Mouse (Mus musculus) midbrain, embryonic 12.5 days (tissue): ENCODE results near the gene Slc25a12. TPM values are rescaled to one million over a fixed set of nuclear protein-coding genes. Genes with fewer than 3 reads are reported as not detected.

ENCODE experiments used
- ATAC-seq: fragments of 200-750 bp; cut with Nextera tagmentation; 2 replicates; pipeline ENCODE4 v1.8.0; 2017; ENCODE audit warnings: low read depth, moderate TSS enrichment, moderate library complexity; ENCODE audit not compliant: low FRiP score
- H3K27ac ChIP-seq: fragments of 300-500 bp; sonication (generic); replicated peaks from 2 replicates; pipeline ENCODE4 v1.5.1; 2016; ENCODE audit warnings: mild to moderate bottlenecking
- H3K27me3 ChIP-seq: fragments of 300-500 bp; sonication (generic); 2 replicates; pipeline ENCODE4 v1.6.1; 2016; ENCODE audit warnings: mild to moderate bottlenecking
- H3K36me3 ChIP-seq: fragments of 300-500 bp; sonication (generic); 2 replicates; pipeline ENCODE4 v1.6.1; 2016
- H3K4me1 ChIP-seq: fragments of 300-500 bp; sonication (generic); 2 replicates; pipeline ENCODE4 v1.6.1; 2016
- H3K4me2 ChIP-seq: fragments of 300-500 bp; sonication (generic); replicated peaks from 2 replicates; pipeline ENCODE4 v1.6.1; 2016; ENCODE audit warnings: mild to moderate bottlenecking, moderate library complexity
- H3K4me3 ChIP-seq: fragments of 300-500 bp; sonication (generic); 2 replicates; pipeline ENCODE4 v1.5.1; 2016; ENCODE audit warnings: mild to moderate bottlenecking
- H3K9ac ChIP-seq: fragments of 300-500 bp; sonication (generic); replicated peaks from 2 replicates; pipeline ENCODE4 v1.6.1; 2016; ENCODE audit warnings: mild to moderate bottlenecking, moderate library complexity
- H3K9me3 ChIP-seq: fragments of 300-500 bp; sonication (generic); 2 replicates; pipeline ENCODE4 v1.6.1; 2016; ENCODE audit warnings: mild to moderate bottlenecking
- WGBS: fragments of 180-500 bp; shearing (Covaris S2); methylation state at CpG from one replicate; pipeline ENCODE4 v1.1.7; 2016; 5-methylcytosine and 5-hydroxymethylcytosine counted together
- polyA plus RNA-seq: library from polyadenylated mRNA; unstranded; fragments of >200 nt; fragmentation: Nextera tagmentation; extraction: Ambion mirVana; gene quantifications from 2 replicates; pipeline ENCODE4 v1.2.1, GENCODE M21; 2016

Gene Slc25a12
- polyA plus RNA-seq, 1 experiment from 2014 or later: 44.5 TPM

DNA sequence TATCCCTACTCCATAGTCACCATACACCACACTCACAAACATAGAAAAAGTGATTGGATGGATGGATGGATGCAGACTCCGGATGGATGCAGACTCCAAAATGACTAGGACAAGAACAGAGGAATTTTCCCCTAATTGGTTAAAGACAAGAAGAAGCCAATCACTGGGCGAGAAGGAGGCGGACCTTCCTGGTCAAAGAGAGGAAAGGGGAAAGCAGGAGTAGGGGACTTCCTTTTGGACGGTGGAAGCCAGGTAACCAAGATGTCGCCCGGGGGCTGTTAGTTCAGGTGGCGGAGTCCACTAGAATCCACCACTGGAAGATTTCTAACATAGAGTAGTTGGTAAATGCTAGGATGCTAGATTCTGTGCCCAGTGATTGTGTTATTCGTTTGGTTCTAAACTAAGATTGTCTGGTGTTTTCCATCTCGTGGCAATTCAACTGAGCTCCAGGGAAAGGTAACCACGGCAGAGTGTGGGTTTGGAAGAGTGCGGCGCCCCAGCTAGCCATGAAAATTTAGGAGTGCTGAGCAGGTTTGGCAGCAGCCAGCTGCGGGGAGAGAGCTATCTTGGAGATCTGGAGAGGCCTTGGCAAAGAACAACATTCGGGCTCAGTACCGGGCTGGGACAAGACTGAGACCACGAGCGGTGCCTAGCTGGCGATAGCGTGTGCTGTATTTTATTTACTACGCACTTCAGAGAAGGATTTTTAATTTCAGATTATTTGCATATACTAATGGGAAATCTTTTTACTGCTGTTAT lies 19.6 kb downstream of the Slc25a12 start:
- no peak overlapping the region for H3K4me3 ChIP-seq
- no peak overlapping the region for H3K9ac ChIP-seq
- no peak overlapping the region for H3K27ac ChIP-seq
- H3K4me1 ChIP-seq: 0 out of 2 replicates have a peak, but pooled peaks cover 2% of the 10 kb centered on the region
- 0 out of 2 replicates have a peak, but pooled peaks cover 5% of the 10 kb centered on the region for H3K9me3 ChIP-seq
- ATAC-seq: no peak
- H3K36me3 ChIP-seq: peaks cover 11% of the 10 kb centered on the region
- WGBS: 95% methylated on average over 20 of the region's 20 CpGs
- no peaks in the 10 kb centered on the region for H3K27me3 ChIP-seq
- no peak overlapping the region for H3K4me2 ChIP-seq

DNA sequence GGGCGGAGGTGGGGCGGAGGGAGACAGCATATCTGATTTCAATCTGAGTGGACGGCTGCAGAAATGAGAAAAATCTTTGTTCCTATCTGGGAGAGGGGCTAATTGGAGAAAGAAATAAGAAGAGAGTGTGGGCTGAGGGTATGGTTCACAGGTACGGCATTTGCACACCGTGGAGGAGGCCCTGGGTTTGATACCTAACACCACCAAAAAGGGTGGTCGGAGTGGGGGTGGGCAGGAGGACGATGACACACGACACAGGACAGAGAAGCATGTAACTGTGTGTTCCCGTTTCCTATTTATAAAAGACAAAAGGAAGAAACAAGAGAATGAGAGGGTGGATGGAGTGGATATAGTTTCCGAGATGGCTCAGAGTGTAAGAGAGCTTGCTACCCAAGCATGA lies 20.4 kb downstream of the Slc25a12 start:
- H3K4me1 ChIP-seq: 0 out of 2 replicates have a peak, but pooled peaks cover 2% of the 10 kb centered on the region
- no peak for ATAC-seq
- no peak overlapping the region for H3K4me2 ChIP-seq
- H3K27me3 ChIP-seq: no peaks in the 10 kb centered on the region
- no peak overlapping the region for H3K9ac ChIP-seq
- whole genome bisulfite sequencing: 91% methylated on average over 10 of the region's 10 CpGs
- peaks cover 17% of the 10 kb centered on the region for H3K36me3 ChIP-seq
- no peak overlapping the region for H3K27ac ChIP-seq
- no peak overlapping the region for H3K4me3 ChIP-seq
- 0 out of 2 replicates have a peak, but pooled peaks cover 5% of the 10 kb centered on the region for H3K9me3 ChIP-seq

DNA sequence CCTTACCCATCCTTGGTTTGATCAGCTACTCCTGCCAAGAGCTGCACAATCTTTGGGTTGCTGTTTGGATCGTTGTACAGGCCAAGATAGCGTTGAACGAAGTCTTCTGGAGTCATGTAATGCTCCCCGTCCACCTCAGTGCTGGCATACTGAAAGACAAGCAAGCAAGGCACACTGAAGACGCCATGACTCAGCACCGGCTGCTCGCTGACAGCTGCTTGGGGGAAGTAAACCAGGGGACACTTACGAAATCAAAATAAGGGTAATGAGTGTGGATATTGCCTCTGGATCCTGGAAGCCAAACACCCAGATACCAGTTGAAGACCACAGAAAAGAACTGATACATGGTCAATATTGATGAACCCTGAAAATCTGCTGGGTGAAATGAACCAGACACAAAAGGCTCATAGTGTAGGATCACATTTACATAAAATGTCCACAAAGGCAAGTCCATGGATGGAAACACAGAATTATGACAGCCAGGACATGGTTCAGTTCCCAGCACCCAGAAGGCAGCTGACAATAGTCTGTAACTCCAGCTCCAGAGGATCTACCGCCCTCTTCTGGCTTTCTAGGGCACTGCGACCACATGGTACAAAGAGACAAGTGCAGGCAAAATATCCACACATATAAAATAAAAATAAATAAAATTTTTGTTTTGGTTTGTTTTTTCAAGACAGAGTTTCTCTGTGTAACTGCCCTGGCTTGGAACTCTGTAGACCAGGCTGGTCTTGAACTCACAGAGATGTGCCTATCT lies 23.5 kb downstream of the Slc25a12 start:
- 92% methylated on average over 10 of the region's 10 CpGs for WGBS
- H3K9me3 ChIP-seq: 0 out of 2 replicates have a peak, but pooled peaks cover 5% of the 10 kb centered on the region
- no peaks in the 10 kb centered on the region for H3K4me1 ChIP-seq
- H3K27me3 ChIP-seq: no peaks in the 10 kb centered on the region
- H3K4me3 ChIP-seq: no peak overlapping the region
- H3K27ac ChIP-seq: no peak overlapping the region
- no peak overlapping the region for H3K9ac ChIP-seq
- H3K36me3 ChIP-seq: peaks cover 17% of the 10 kb centered on the region
- ATAC-seq: no peak
- no peak overlapping the region for H3K4me2 ChIP-seq

DNA sequence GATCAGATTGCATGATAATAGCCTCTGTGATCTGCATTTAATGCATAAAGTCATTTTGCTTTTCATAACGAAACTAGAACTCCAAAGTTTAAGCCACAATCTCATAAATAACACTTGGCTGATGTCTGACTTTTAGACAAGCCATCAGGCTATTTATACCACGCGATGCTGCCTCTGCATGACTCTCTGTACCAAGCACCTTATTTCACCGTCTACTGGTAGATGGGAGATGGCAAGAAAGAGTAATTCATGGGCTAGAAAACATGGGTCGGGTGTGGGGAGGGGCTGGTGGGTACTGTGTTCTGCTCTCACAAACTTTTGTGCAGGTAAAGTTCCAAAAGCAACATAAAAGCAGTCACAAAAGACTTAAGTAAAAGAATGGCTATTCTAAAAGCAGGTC lies 27.4 kb downstream of the Slc25a12 start:
- H3K4me3 ChIP-seq: no peak overlapping the region
- H3K36me3 ChIP-seq: peaks cover 17% of the 10 kb centered on the region
- no peak overlapping the region for H3K27ac ChIP-seq
- H3K27me3 ChIP-seq: no peaks in the 10 kb centered on the region
- 84% methylated on average over 5 of the region's 5 CpGs for WGBS
- H3K4me2 ChIP-seq: no peak overlapping the region
- no peaks in the 10 kb centered on the region for H3K4me1 ChIP-seq
- no peak for ATAC-seq
- H3K9me3 ChIP-seq: 0 out of 2 replicates have a peak, but pooled peaks cover 5% of the 10 kb centered on the region
- H3K9ac ChIP-seq: no peak overlapping the region

DNA sequence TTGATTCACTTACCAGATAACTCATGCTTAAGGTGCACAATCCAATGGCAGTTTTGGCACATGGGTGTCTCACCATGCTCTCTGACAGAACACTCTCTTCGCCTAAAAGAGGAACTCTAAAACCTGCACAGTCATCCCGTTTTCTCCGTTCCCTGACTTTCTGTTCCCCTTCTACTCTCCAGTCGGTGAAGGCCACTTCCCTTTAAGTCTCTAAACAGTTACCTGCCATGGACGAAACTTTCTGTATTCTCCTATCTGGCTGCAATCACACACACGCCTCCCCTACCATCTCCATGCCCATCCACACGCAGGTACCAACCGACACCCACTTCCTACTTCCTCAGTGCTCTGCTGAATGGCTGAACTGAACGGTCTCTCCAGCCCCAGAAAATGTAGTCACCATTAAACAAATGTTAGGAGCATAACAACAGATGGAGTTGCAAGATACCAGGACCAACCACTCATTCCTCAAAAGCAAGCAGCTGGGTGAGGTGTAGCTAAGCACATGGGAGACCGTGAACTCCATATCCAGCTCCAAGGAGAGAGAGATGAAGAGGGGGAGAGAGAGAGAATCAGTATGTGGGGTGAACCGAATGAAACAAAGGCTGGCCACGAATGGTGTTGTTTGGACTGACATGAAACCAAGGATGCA lies 29.3 kb downstream of the Slc25a12 start:
- ATAC-seq: no peak
- H3K27me3 ChIP-seq: no peaks in the 10 kb centered on the region
- 89% methylated on average over 12 of the region's 12 CpGs for WGBS
- no peak overlapping the region for H3K27ac ChIP-seq
- H3K9ac ChIP-seq: no peak overlapping the region
- H3K9me3 ChIP-seq: no peaks in the 10 kb centered on the region
- peaks cover 10% of the 10 kb centered on the region for H3K36me3 ChIP-seq
- no peak overlapping the region for H3K4me2 ChIP-seq
- no peak overlapping the region for H3K4me3 ChIP-seq
- no peaks in the 10 kb centered on the region for H3K4me1 ChIP-seq

DNA sequence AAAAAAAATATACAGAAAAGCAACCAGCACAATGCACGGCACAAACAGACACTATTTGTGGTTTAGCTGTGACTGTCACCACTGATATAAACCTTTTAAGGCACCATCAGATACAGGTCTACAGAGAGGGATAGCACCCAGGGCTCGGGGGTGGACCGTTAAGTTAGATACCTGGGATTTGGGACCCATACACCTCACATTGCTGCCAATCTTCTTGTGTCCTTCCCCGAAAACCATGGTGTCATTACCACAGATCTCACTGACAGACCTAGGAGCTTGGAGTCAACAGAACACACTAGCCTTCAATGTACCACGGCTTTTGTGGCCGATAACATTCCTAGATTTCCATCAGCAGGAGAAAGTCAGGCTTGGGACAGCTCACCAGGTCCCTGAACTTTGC lies 30.9 kb downstream of the Slc25a12 start:
- H3K27me3 ChIP-seq: no peaks in the 10 kb centered on the region
- no peak overlapping the region for H3K27ac ChIP-seq
- 95% methylated on average over 6 of the region's 6 CpGs for WGBS
- H3K4me3 ChIP-seq: no peak overlapping the region
- peaks cover 9% of the 10 kb centered on the region; the same call in 1 of the 2 replicates for H3K36me3 ChIP-seq
- no peak overlapping the region for H3K4me2 ChIP-seq
- ATAC-seq: no peak
- H3K9me3 ChIP-seq: no peaks in the 10 kb centered on the region
- no peaks in the 10 kb centered on the region for H3K4me1 ChIP-seq
- no peak overlapping the region for H3K9ac ChIP-seq

DNA sequence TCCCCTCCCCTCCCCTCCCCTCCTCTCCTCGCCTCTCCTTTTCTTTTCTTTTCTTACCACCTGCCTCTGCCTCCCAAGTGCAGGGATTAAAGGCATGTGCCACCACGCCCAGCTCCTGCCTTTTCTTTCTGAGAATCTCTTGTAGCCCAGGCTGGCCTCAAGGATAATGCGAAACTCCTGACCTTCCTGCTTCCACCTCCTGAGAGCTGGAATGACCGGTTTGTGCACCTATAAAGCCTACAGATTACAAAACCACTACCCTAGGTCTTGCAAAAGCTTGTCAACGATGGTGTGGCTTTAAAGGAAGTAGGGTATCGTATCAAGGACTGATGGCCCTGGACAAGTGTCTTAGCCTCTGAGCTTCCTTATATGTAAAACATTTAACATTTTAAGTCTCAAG lies 31.3 kb downstream of the Slc25a12 start:
- Histone ChIP-seq H3K27me3 (no peaks in the 10 kb centered on the region), H3K4me3 (no peak overlapping the region), H3K9ac (no peak overlapping the region), H3K9me3 (no peaks in the 10 kb centered on the region), H3K27ac (no peak overlapping the region), H3K36me3 (peaks cover 9% of the 10 kb centered on the region; the same call in 1 of the 2 replicates), H3K4me1 (no peaks in the 10 kb centered on the region), H3K4me2 (no peak overlapping the region)
- ATAC-seq: no peak
- WGBS: 75% methylated on average over 5 of the region's 6 CpGs

DNA sequence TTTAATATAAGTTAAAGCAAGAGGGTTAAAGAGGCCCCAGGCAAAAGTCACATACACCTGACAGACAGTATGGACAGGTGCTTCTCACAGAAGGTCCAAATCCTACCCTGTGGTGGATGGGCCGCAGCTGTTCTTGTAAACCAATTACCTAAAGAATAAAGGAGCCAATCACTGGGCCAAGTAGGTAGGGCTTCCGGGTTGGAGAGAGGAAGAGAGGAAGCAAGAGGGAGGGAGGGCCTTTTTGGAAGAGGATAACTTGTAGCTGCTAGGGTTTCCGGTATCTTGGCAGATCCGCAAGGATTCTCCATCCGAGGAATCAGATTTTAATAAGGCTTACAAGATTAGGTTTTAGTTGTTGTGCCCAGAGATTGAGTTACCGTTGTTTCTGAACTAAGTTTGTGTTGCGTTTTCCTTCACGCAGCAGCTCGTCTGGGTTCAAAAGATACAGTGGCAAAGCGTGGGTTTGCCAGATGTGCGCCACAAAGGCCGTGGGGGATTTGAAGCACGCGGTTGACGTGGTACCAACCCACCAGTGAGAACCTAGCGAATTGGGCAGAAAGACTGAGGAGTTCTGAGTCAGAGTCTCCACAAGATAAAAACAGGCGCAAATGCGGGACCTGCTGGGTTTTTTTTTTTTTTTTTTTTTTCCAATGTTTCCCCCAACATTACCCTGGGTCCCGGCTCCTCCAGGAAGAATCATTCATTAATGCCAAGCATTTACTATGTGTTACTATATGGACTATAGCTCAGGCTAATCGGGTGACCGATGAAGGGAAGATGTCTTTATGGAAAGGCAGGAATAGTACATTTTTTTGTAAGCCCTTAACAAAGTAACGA lies 33.3 kb downstream of the Slc25a12 start:
- WGBS: 93% methylated on average over 22 of the region's 22 CpGs
- Histone ChIP-seq H3K27ac (no peak overlapping the region), H3K27me3 (no peaks in the 10 kb centered on the region), H3K36me3 (peaks cover 9% of the 10 kb centered on the region; the same call in 1 of the 2 replicates), H3K4me3 (no peak overlapping the region), H3K4me1 (no peaks in the 10 kb centered on the region), H3K9ac (no peak overlapping the region), H3K9me3 (no peaks in the 10 kb centered on the region), H3K4me2 (no peak overlapping the region)
- no peak for ATAC-seq

DNA sequence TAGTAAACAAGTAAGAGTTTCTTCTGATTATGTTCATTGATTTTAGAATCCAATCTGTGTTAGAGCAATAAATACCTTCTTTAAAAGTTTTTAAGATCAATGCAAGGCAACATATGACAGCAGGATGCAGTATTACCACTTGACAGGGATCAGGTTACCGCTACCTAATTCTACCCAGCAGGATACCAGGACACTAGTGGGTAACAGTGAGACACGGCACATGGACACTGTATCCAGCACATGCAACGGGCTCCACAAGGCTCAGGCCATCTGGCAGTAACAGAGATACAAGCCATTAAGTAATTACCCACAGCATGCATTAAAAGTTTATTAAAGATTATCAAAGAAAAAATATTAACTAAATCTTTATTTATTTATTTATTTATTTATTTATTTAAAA lies 37.8 kb downstream of the Slc25a12 start:
- no peak overlapping the region for H3K4me2 ChIP-seq
- no peak overlapping the region for H3K9ac ChIP-seq
- H3K4me1 ChIP-seq: no peaks in the 10 kb centered on the region
- no peak for ATAC-seq
- H3K36me3 ChIP-seq: peaks cover 9% of the 10 kb centered on the region; the same call in 1 of the 2 replicates
- no peaks in the 10 kb centered on the region for H3K27me3 ChIP-seq
- no peaks in the 10 kb centered on the region for H3K9me3 ChIP-seq
- no peak overlapping the region for H3K27ac ChIP-seq
- 84% methylated on average over 3 of the region's 3 CpGs for WGBS
- no peak overlapping the region for H3K4me3 ChIP-seq

DNA sequence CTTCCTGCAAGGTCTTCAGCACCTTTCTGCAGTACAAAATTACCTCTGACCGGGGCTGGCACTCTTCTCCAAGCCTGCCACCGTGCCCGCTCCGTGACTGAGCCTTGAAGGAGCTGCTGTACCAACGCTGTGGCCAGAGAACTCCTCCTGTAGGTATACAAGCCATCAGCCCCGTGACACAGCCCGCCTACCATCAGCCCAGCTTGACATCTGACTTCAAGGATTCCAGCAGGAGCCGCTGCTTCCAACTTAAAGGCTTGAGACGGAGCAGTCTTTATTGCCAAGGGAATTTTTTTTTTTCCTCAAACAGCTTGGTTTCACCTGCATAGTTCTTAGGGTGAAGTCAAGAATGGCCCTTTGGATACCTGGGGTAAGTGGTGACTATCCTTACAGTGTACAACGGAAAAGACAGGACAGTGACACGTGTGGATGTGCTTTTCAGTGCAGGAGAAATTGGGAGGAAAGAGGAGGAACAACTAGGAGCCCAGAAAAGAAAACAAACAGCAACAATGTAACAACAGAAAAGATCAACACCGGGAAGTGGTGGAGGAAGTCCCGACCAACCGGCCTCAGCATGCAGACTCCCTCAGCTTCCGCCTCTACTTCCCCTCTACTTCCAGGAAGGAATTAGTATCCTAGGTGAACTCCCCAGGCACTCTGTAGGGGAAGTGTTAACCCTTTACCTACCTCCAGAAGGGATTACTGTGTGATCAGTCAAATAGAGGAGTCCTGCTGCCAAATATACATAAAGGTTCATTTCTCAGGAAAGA lies 39.0 kb downstream of the Slc25a12 start:
- Histone ChIP-seq H3K27ac (no peak overlapping the region), H3K9ac (no peak overlapping the region), H3K36me3 (peaks cover 9% of the 10 kb centered on the region; the same call in 1 of the 2 replicates), H3K4me2 (no peak overlapping the region), H3K4me3 (no peak overlapping the region), H3K27me3 (no peaks in the 10 kb centered on the region), H3K9me3 (no peaks in the 10 kb centered on the region), H3K4me1 (no peaks in the 10 kb centered on the region)
- ATAC-seq: no peak
- WGBS: 66% methylated on average over 15 of the region's 15 CpGs

DNA sequence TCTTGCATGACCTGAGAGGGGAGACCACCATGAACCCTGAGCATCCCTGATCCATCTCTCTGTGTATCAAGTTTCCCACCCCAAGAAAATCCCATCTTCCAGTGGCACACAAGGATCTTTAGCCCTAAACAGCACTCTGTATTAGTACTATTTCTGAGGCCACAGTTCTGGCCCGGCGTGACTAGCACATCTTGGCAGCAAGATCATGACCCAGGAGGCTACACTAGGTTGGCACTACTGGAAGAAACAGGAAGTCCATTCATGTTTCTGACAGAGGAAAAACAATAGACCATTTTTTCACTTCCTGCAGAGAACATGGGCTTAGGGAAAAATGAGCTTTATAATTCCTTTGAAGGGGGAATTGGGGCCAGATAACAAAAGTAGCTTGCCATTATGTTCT lies 39.8 kb downstream of the Slc25a12 start:
- Histone ChIP-seq H3K4me2 (no peak overlapping the region), H3K27me3 (no peaks in the 10 kb centered on the region), H3K9me3 (no peaks in the 10 kb centered on the region), H3K4me3 (no peak overlapping the region), H3K4me1 (no peaks in the 10 kb centered on the region), H3K27ac (no peak overlapping the region), H3K9ac (no peak overlapping the region), H3K36me3 (peaks cover 11% of the 10 kb centered on the region)
- 77% methylated on average over 2 of the region's 2 CpGs for WGBS
- no peak for ATAC-seq
